Mouse (Mus musculus) heart, adult 2 months (tissue): ENCODE measurements around the gene Gls. TPM values are rescaled to one million over a fixed set of nuclear protein-coding genes. Genes with fewer than 3 reads are reported as not detected.
A peak's percentile ranks its signal among the peaks of the same experiment; 100 is the strongest.

Experiments
- DNase-seq, 2 experiments: peaks; one replicate each; pipeline ENCODE4 v3.0.0; 2021
- H3K27ac ChIP-seq: fragments of 200-600 bp; 2 replicates; pipeline ENCODE4 v1.8.1; 2022
- H3K27me3 ChIP-seq: fragments of 200-500 bp; 2 replicates; pipeline ENCODE4 v1.6.1; 2012; ENCODE audit warnings: mild to moderate bottlenecking, low read length, inconsistent platforms, mixed read lengths; ENCODE audit not compliant: control insufficient read depth, insufficient read depth
- H3K36me3 ChIP-seq: fragments of 200-500 bp; 2 replicates; pipeline ENCODE4 v1.6.1; 2012; ENCODE audit warnings: low read length, inconsistent platforms; ENCODE audit not compliant: control insufficient read depth, insufficient read depth
- H3K4me1 ChIP-seq: fragments of 200-500 bp; 2 replicates; pipeline ENCODE4 v1.6.1; 2011; ENCODE audit warnings: low read length; ENCODE audit not compliant: control insufficient read depth, insufficient read depth
- H3K4me3 ChIP-seq: fragments of 200-600 bp; 2 replicates; pipeline ENCODE4 v1.8.1; 2022
- H3K79me2 ChIP-seq: fragments of 200-500 bp; replicated peaks from 2 replicates; pipeline ENCODE4 v1.6.1; 2012; ENCODE audit warnings: mild to moderate bottlenecking, inconsistent platforms, low read length, moderate library complexity, mixed read lengths; ENCODE audit not compliant: control insufficient read depth, insufficient read depth
- H3K9ac ChIP-seq: fragments of 200-500 bp; 2 replicates; pipeline ENCODE4 v1.6.1; 2012; ENCODE audit warnings: low read depth, mild to moderate bottlenecking, control low read depth, inconsistent platforms, low read length, mixed read lengths
- CTCF ChIP-seq: fragments of 200-600 bp; IDR thresholded peaks from 2 replicates; pipeline ENCODE4 v1.8.1; 2022; ENCODE audit warnings: antibody characterized with exemption, mild to moderate bottlenecking, moderate library complexity
- EP300 ChIP-seq: fragments of 200-500 bp; IDR thresholded peaks from 2 replicates; pipeline ENCODE4 v1.6.1; 2011; ENCODE audit warnings: low read depth, low read length, control low read depth; ENCODE audit not compliant: insufficient read depth
- POLR2A ChIP-seq: fragments of 200-500 bp; IDR thresholded peaks from 2 replicates; pipeline ENCODE4 v1.6.1; 2011; ENCODE audit warnings: mild to moderate bottlenecking, low read depth, low read length, control low read depth; ENCODE audit not compliant: insufficient read depth
- WGBS: fragments of 180-500 bp; shearing (Covaris S2); methylation state at CpG from one replicate; pipeline ENCODE4 v1.1.7; 2018; 5-methylcytosine and 5-hydroxymethylcytosine counted together
- intact Hi-C: fragments of 180-260 bp; cut with DNase I; formaldehyde crosslinking; loops from one replicate; pipeline ENCODE4 v1.15.1; 2025
- polyA plus RNA-seq: library from polyadenylated mRNA; depleted of rRNA; stranded (reverse); fragments of >200 nt; gene quantifications from 2 replicates; pipeline ENCODE4 v1.2.3, GENCODE M21; 2012
- total RNA-seq, 2 experiments: library from RNA; stranded (reverse); gene quantifications; 2 replicates each; pipeline ENCODE4 v1.2.3; 2021

Gls gene
- total and polyA plus RNA-seq, 3 experiments = 15.7 to 90.0 (median 79.5) TPM

GRCm38 (mm10) chr1:52181994-52182393 lies 51.0 kb downstream of the Gls start:
- H3K27me3 ChIP-seq = no peaks in the 10 kb centered on the region
- no peak overlapping the region for H3K9ac ChIP-seq
- DNase-seq = no peak
- TF ChIP-seq POLR2A (no peak), CTCF (0 out of 2 replicates have a peak, but pooled peaks have one; percentile 17)
- peak overlapping the region; percentile 82 for H3K27ac ChIP-seq
- H3K36me3 ChIP-seq = peaks cover 5% of the 10 kb centered on the region
- intact Hi-C loops = no loop called here
- no peaks in the 10 kb centered on the region; the same call in 1 of the 2 replicates for H3K4me1 ChIP-seq
- no peaks in the 10 kb centered on the region for H3K79me2 ChIP-seq
- H3K4me3 ChIP-seq = no peak overlapping the region

GRCm38 (mm10) chr1:52179939-52180568 lies 53.0 kb downstream of the Gls start:
- Histone ChIP-seq H3K4me1 (peaks cover 5% of the 10 kb centered on the region), H3K36me3 (peaks cover 14% of the 10 kb centered on the region), H3K27ac (no peak overlapping the region), H3K79me2 (no peaks in the 10 kb centered on the region), H3K4me3 (no peak overlapping the region), H3K9ac (no peak overlapping the region), H3K27me3 (no peaks in the 10 kb centered on the region)
- no peak for DNase-seq
- WGBS = 93% methylated on average over 9 of the region's 9 CpGs
- TF ChIP-seq EP300 = no peak
- TF ChIP-seq CTCF = no peak
- TF ChIP-seq POLR2A = no peak
- intact Hi-C loops = no loop called here

- peaks cover 7% of the 10 kb centered on the region for H3K4me1 ChIP-seq
- WGBS = 55% methylated on average over 2 of the region's 2 CpGs
Measured at GRCm38 (mm10) chr1:52176999-52177398, 56.0 kb downstream of the Gls start.

GRCm38 (mm10) chr1:52175983-52176382 lies 57.0 kb downstream of the Gls start:
- Histone ChIP-seq H3K27ac (peak overlapping the region; percentile 0; the same call in 1 of the 2 replicates), H3K4me1 (peaks cover 7% of the 10 kb centered on the region), H3K79me2 (no peaks in the 10 kb centered on the region), H3K27me3 (no peaks in the 10 kb centered on the region), H3K9ac (no peak overlapping the region), H3K36me3 (peaks cover 9% of the 10 kb centered on the region), H3K4me3 (no peak overlapping the region)
- WGBS = 68% methylated on average over 3 of the region's 3 CpGs
- no peak for TF ChIP-seq CTCF
- no peak for TF ChIP-seq EP300
- TF ChIP-seq POLR2A = no peak
- no peak for DNase-seq
- intact Hi-C loops = loop anchor here (2.0 kb wide), 2 partner anchors 57 to 91 kb away; partner anchors contain the start of gene Gls

More at GRCm38 (mm10) chr1:52176999-52177398, 56.0 kb downstream of the Gls start:
- Histone ChIP-seq H3K9ac (no peak overlapping the region), H3K27me3 (no peaks in the 10 kb centered on the region), H3K79me2 (no peaks in the 10 kb centered on the region), H3K36me3 (peaks cover 11% of the 10 kb centered on the region), H3K27ac (peak overlapping the region; percentile 16; the same call in 1 of the 2 replicates), H3K4me3 (no peak overlapping the region)
- intact Hi-C loops = loop anchor here (2.0 kb wide), 1 partner anchor 56 kb away; the partner anchor contains the start of gene Gls
- TF ChIP-seq EP300 = 0 out of 2 replicates have a peak, but pooled peaks have one; percentile 33
- TF ChIP-seq CTCF = no peak
- TF ChIP-seq POLR2A = no peak
- no peak for DNase-seq

- H3K9ac ChIP-seq = no peak overlapping the region
- no peaks in the 10 kb centered on the region for H3K79me2 ChIP-seq
- peaks cover 9% of the 10 kb centered on the region for H3K36me3 ChIP-seq
- H3K27ac ChIP-seq = peak overlapping the region; percentile 47
- H3K4me1 ChIP-seq = peaks cover 7% of the 10 kb centered on the region
- no peak for DNase-seq
- TF ChIP-seq EP300 = no peak
- TF ChIP-seq CTCF = no peak
- 0 out of 2 replicates have a peak, but pooled peaks have one; percentile 17 for TF ChIP-seq POLR2A
- no peaks in the 10 kb centered on the region for H3K27me3 ChIP-seq
- no peak overlapping the region for H3K4me3 ChIP-seq
- WGBS = 32% methylated on average over 5 of the region's 5 CpGs
- intact Hi-C loops = loop anchor here (2.0 kb wide), 1 partner anchor 91 kb away; no protein-coding TSS in a partner anchor
Measured at GRCm38 (mm10) chr1:52175321-52175720, 57.7 kb downstream of the Gls start.

GRCm38 (mm10) chr1:52171271-52171670 lies 61.8 kb downstream of the Gls start:
- intact Hi-C loops = no loop called here
- no peak for TF ChIP-seq CTCF
- no peak for TF ChIP-seq POLR2A
- no peak for TF ChIP-seq EP300

More at GRCm38 (mm10) chr1:52171271-52171670, 61.8 kb downstream of the Gls start:
- Histone ChIP-seq H3K79me2 (no peaks in the 10 kb centered on the region), H3K4me3 (no peak overlapping the region), H3K27ac (no peak overlapping the region), H3K27me3 (no peaks in the 10 kb centered on the region), H3K9ac (no peak overlapping the region), H3K4me1 (peaks cover 8% of the 10 kb centered on the region), H3K36me3 (peaks cover 4% of the 10 kb centered on the region; the same call in 1 of the 2 replicates)
- DNase-seq = no peak
- WGBS = 25% methylated on average over 8 of the region's 8 CpGs
